Mouse (Mus musculus): ENCODE measurements around the gene Nup155. TPM values are rescaled to one million over a fixed set of nuclear protein-coding genes. Genes with fewer than 3 reads are reported as not detected.
A peak's percentile ranks its signal among the peaks of the same experiment; 100 is the strongest.
"Not testable (repeated sequence)": the region's sequence is repeated elsewhere in the genome, so short reads cannot be mapped to it uniquely, and the experiment has no call there.

The Nup155 gene
- polyA plus RNA-seq (2014; fragmentation: Nextera tagmentation; extraction: Ambion mirVana): 26.0 and 27.5 TPM in 2 replicates

GRCm38 (mm10) chr15:8108966-8109743, at the start of gene Nup155:
Gene Nup155, plus strand, starts transcription at chr15:8109273.
- H3K27ac ChIP-seq (ENCODE audit: low read depth): peak within 1 kb of the TSS; percentile 79
- WGBS: under 1% methylated on average over 54 of the region's 54 CpGs

GRCm38 (mm10) chr15:8065221-8065620, 43.9 kb upstream of the Nup155 start:
- TF ChIP-seq CTCF (IDR thresholded peaks at IDR 0.05; ENCODE audit: low read depth): no peak
- 65% methylated on average over 6 of the region's 6 CpGs for WGBS
- no peak for ATAC-seq (ENCODE audit: insufficient read depth)

More at GRCm38 (mm10) chr15:8108966-8109743, at the start of gene Nup155:
- H3K36me3 ChIP-seq (ENCODE audit: insufficient read depth): peaks cover 27% of the 10 kb centered on the region
- DNase-seq (peak; percentile 98), ATAC-seq (ENCODE audit: insufficient read depth) (peak; percentile 98)
- H3K4me3 ChIP-seq (ENCODE audit: low read depth, low read length): peak within 1 kb of the TSS; percentile 82
- H3K4me1 ChIP-seq (ENCODE audit: insufficient read depth): peaks cover 2% of the 10 kb centered on the region; the same call in 1 of the 2 replicates
- H3K4me2 ChIP-seq: peak within 1 kb of the TSS; percentile 67
- no peaks in the 10 kb centered on the region for H3K27me3 ChIP-seq (ENCODE audit: insufficient read depth, low read length)
- TF ChIP-seq CTCF (IDR thresholded peaks at IDR 0.05; ENCODE audit: low read depth): no peak
- H3K9me3 ChIP-seq (ENCODE audit: low read depth, low read length): no peaks in the 10 kb centered on the region
- H3K9ac ChIP-seq: peak within 1 kb of the TSS; percentile 88

GRCm38 (mm10) chr15:8073159-8073558, 35.9 kb upstream of the Nup155 start:
- not testable (repeated sequence) for H3K4me1 ChIP-seq (ENCODE audit: insufficient read depth); ATAC-seq (ENCODE audit: insufficient read depth); H3K4me2 ChIP-seq; H3K27ac ChIP-seq (ENCODE audit: low read depth); H3K9ac ChIP-seq; H3K9me3 ChIP-seq (ENCODE audit: low read depth, low read length); H3K27me3 ChIP-seq (ENCODE audit: insufficient read depth, low read length); DNase-seq; H3K4me3 ChIP-seq (ENCODE audit: low read depth, low read length)
- 92% methylated on average over 3 of the region's 3 CpGs for WGBS
- peaks cover 19% of the 10 kb centered on the region for H3K36me3 ChIP-seq (ENCODE audit: insufficient read depth)

More at GRCm38 (mm10) chr15:8065221-8065620, 43.9 kb upstream of the Nup155 start:
- no peak overlapping the region for H3K4me2 ChIP-seq
- DNase-seq: peak; percentile 20
- H3K9me3 ChIP-seq (ENCODE audit: low read depth, low read length): no peaks in the 10 kb centered on the region
- H3K27me3 ChIP-seq (ENCODE audit: insufficient read depth, low read length): no peaks in the 10 kb centered on the region
- H3K4me3 ChIP-seq (ENCODE audit: low read depth, low read length): no peak overlapping the region
- H3K27ac ChIP-seq (ENCODE audit: low read depth): no peak overlapping the region
- no peaks in the 10 kb centered on the region for H3K4me1 ChIP-seq (ENCODE audit: insufficient read depth)
- H3K36me3 ChIP-seq (ENCODE audit: insufficient read depth): 0 out of 2 replicates have a peak, but pooled peaks cover 3% of the 10 kb centered on the region
- H3K9ac ChIP-seq: no peak overlapping the region

GRCm38 (mm10) chr15:8082139-8082538, 26.9 kb upstream of the Nup155 start:
- ATAC-seq (ENCODE audit: insufficient read depth): no peak
- 91% methylated on average over 8 of the region's 8 CpGs for WGBS
- no peak overlapping the region for H3K4me2 ChIP-seq
- no peak for TF ChIP-seq CTCF (IDR thresholded peaks at IDR 0.05; ENCODE audit: low read depth)
- H3K36me3 ChIP-seq (ENCODE audit: insufficient read depth): peaks cover 36% of the 10 kb centered on the region
- no peaks in the 10 kb centered on the region for H3K9me3 ChIP-seq (ENCODE audit: low read depth, low read length)
- H3K4me1 ChIP-seq (ENCODE audit: insufficient read depth): no peaks in the 10 kb centered on the region
- H3K9ac ChIP-seq: no peak overlapping the region
- no peak overlapping the region for H3K27ac ChIP-seq (ENCODE audit: low read depth)
- H3K27me3 ChIP-seq (ENCODE audit: insufficient read depth, low read length): no peaks in the 10 kb centered on the region
- DNase-seq: no peak
- no peak overlapping the region for H3K4me3 ChIP-seq (ENCODE audit: low read depth, low read length)

- no peaks in the 10 kb centered on the region for H3K9me3 ChIP-seq (ENCODE audit: low read depth, low read length)
- no peak for DNase-seq
- H3K36me3 ChIP-seq (ENCODE audit: insufficient read depth): peaks cover 26% of the 10 kb centered on the region
- no peak overlapping the region for H3K4me3 ChIP-seq (ENCODE audit: low read depth, low read length)
- no peak for TF ChIP-seq CTCF (IDR thresholded peaks at IDR 0.05; ENCODE audit: low read depth)
- no peak overlapping the region for H3K4me2 ChIP-seq
- 95% methylated on average over 4 of the region's 4 CpGs for WGBS
- H3K27me3 ChIP-seq (ENCODE audit: insufficient read depth, low read length): no peaks in the 10 kb centered on the region
- no peak for ATAC-seq (ENCODE audit: insufficient read depth)
- no peak overlapping the region for H3K27ac ChIP-seq (ENCODE audit: low read depth)
- no peak overlapping the region for H3K9ac ChIP-seq
- H3K4me1 ChIP-seq (ENCODE audit: insufficient read depth): no peaks in the 10 kb centered on the region
These were observed 21.8 kb upstream of the Nup155 start for GRCm38 (mm10) chr15:8087293-8087692.

GRCm38 (mm10) chr15:8088715-8089114, 20.4 kb upstream of the Nup155 start:
- no peak overlapping the region for H3K4me2 ChIP-seq
- no peaks in the 10 kb centered on the region for H3K27me3 ChIP-seq (ENCODE audit: insufficient read depth, low read length)
- H3K9ac ChIP-seq: no peak overlapping the region
- DNase-seq (no peak), ATAC-seq (ENCODE audit: insufficient read depth) (no peak)
- H3K36me3 ChIP-seq (ENCODE audit: insufficient read depth): peaks cover 27% of the 10 kb centered on the region
- no peak overlapping the region for H3K4me3 ChIP-seq (ENCODE audit: low read depth, low read length)
- WGBS: 69% methylated on average over 3 of the region's 3 CpGs
- no peak for TF ChIP-seq CTCF (IDR thresholded peaks at IDR 0.05; ENCODE audit: low read depth)
- no peak overlapping the region for H3K27ac ChIP-seq (ENCODE audit: low read depth)
- H3K4me1 ChIP-seq (ENCODE audit: insufficient read depth): no peaks in the 10 kb centered on the region
- H3K9me3 ChIP-seq (ENCODE audit: low read depth, low read length): no peaks in the 10 kb centered on the region

- H3K4me2 ChIP-seq: no peak overlapping the region
- no peaks in the 10 kb centered on the region for H3K27me3 ChIP-seq (ENCODE audit: insufficient read depth, low read length)
- no peak overlapping the region for H3K27ac ChIP-seq (ENCODE audit: low read depth)
- no peak overlapping the region for H3K9ac ChIP-seq
- TF ChIP-seq CTCF (IDR thresholded peaks at IDR 0.05; ENCODE audit: low read depth): no peak
- DNase-seq (no peak), ATAC-seq (ENCODE audit: insufficient read depth) (no peak)
- H3K4me3 ChIP-seq (ENCODE audit: low read depth, low read length): no peak overlapping the region
- H3K36me3 ChIP-seq (ENCODE audit: insufficient read depth): peaks cover 42% of the 10 kb centered on the region
- H3K9me3 ChIP-seq (ENCODE audit: low read depth, low read length): no peaks in the 10 kb centered on the region
- H3K4me1 ChIP-seq (ENCODE audit: insufficient read depth): no peaks in the 10 kb centered on the region
- WGBS: 97% methylated on average over 2 of the region's 2 CpGs
These were observed 18.4 kb upstream of the Nup155 start for GRCm38 (mm10) chr15:8090685-8091084.

GRCm38 (mm10) chr15:8092668-8093067, 16.4 kb upstream of the Nup155 start:
- H3K9me3 ChIP-seq (ENCODE audit: low read depth, low read length); DNase-seq; H3K9ac ChIP-seq; H3K27ac ChIP-seq (ENCODE audit: low read depth); H3K4me2 ChIP-seq; H3K27me3 ChIP-seq (ENCODE audit: insufficient read depth, low read length); H3K4me1 ChIP-seq (ENCODE audit: insufficient read depth); ATAC-seq (ENCODE audit: insufficient read depth); H3K4me3 ChIP-seq (ENCODE audit: low read depth, low read length): not testable (repeated sequence)
- WGBS: 83% methylated on average over 1 of the region's 1 CpGs
- peaks cover 53% of the 10 kb centered on the region for H3K36me3 ChIP-seq (ENCODE audit: insufficient read depth)
